Mouse (Mus musculus): Measurements from ENCODE around the gene Metrnl. TPM values are rescaled to one million over a fixed set of nuclear protein-coding genes. Genes with fewer than 3 reads are reported as not detected.
A peak's percentile ranks its signal among the peaks of the same experiment; 100 is the strongest.

Gene Metrnl
- polyA plus RNA-seq, 1 experiment from 2014 or later, result 35.4 TPM

- no peaks in the 10 kb centered on the region for H3K9me3 ChIP-seq (replicated peaks; ENCODE audit: low read length)
- no peak overlapping the region for H3K9ac ChIP-seq (ENCODE audit: low read depth, low read length)
- no peak for TF ChIP-seq CTCF (IDR thresholded peaks at IDR 0.05; ENCODE audit: low read depth)
- ATAC-seq (replicated peaks; ENCODE audit: low FRiP score, low read depth) (no peak), DNase-seq (ENCODE audit: low spot score) (no peak)
- H3K36me3 ChIP-seq (ENCODE audit: insufficient read depth, low read length), result no peaks in the 10 kb centered on the region
- H3K4me1 ChIP-seq (replicated peaks; ENCODE audit: insufficient read depth, low read length), result no peaks in the 10 kb centered on the region
- no peak overlapping the region for H3K4me3 ChIP-seq (replicated peaks; ENCODE audit: low read depth, low read length)
- H3K4me2 ChIP-seq (ENCODE audit: low read length), result no peak overlapping the region
- 34% methylated on average over 1 of the region's 1 CpGs for WGBS
- H3K27ac ChIP-seq, result no peak overlapping the region
- H3K27me3 ChIP-seq (ENCODE audit: insufficient read depth, low read length), result no peaks in the 10 kb centered on the region
These were observed 33.5 kb downstream of the Metrnl start for GRCm38 (mm10) chr11:121734892-121735291.

GRCm38 (mm10) chr11:121738616-121739015 lies 37.3 kb downstream of the Metrnl start:
- no peaks in the 10 kb centered on the region for H3K36me3 ChIP-seq (ENCODE audit: insufficient read depth, low read length)
- H3K27ac ChIP-seq, result no peak overlapping the region
- ATAC-seq (replicated peaks; ENCODE audit: low FRiP score, low read depth), result no peak
- DNase-seq (ENCODE audit: low spot score), result no peak
- no peak for TF ChIP-seq CTCF (IDR thresholded peaks at IDR 0.05; ENCODE audit: low read depth)
- no peaks in the 10 kb centered on the region for H3K9me3 ChIP-seq (replicated peaks; ENCODE audit: low read length)
- H3K4me1 ChIP-seq (replicated peaks; ENCODE audit: insufficient read depth, low read length), result 0 out of 2 replicates have a peak, but pooled peaks cover 5% of the 10 kb centered on the region
- no peaks in the 10 kb centered on the region for H3K27me3 ChIP-seq (ENCODE audit: insufficient read depth, low read length)
- no peak overlapping the region for H3K4me3 ChIP-seq (replicated peaks; ENCODE audit: low read depth, low read length)
- 66% methylated on average over 3 of the region's 3 CpGs for WGBS
- no peak overlapping the region for H3K4me2 ChIP-seq (ENCODE audit: low read length)
- no peak overlapping the region for H3K9ac ChIP-seq (ENCODE audit: low read depth, low read length)

GRCm38 (mm10) chr11:121740906-121741305 lies 39.6 kb downstream of the Metrnl start:
- no peak overlapping the region for H3K4me3 ChIP-seq (replicated peaks; ENCODE audit: low read depth, low read length)
- H3K9ac ChIP-seq (ENCODE audit: low read depth, low read length), result no peak overlapping the region
- DNase-seq (ENCODE audit: low spot score) (no peak), ATAC-seq (replicated peaks; ENCODE audit: low FRiP score, low read depth) (no peak)
- no peak overlapping the region for H3K27ac ChIP-seq
- no peaks in the 10 kb centered on the region for H3K9me3 ChIP-seq (replicated peaks; ENCODE audit: low read length)
- no peaks in the 10 kb centered on the region for H3K36me3 ChIP-seq (ENCODE audit: insufficient read depth, low read length)
- 0 out of 2 replicates have a peak, but pooled peaks cover 5% of the 10 kb centered on the region for H3K4me1 ChIP-seq (replicated peaks; ENCODE audit: insufficient read depth, low read length)
- H3K27me3 ChIP-seq (ENCODE audit: insufficient read depth, low read length), result no peaks in the 10 kb centered on the region
- 38% methylated on average over 1 of the region's 1 CpGs for WGBS
- H3K4me2 ChIP-seq (ENCODE audit: low read length), result no peak overlapping the region
- TF ChIP-seq CTCF (IDR thresholded peaks at IDR 0.05; ENCODE audit: low read depth), result no peak

- TF ChIP-seq CTCF (IDR thresholded peaks at IDR 0.05; ENCODE audit: low read depth), result no peak
- Histone ChIP-seq H3K27me3 (ENCODE audit: insufficient read depth, low read length) (no peaks in the 10 kb centered on the region), H3K4me3 (replicated peaks; ENCODE audit: low read depth, low read length) (no peak overlapping the region), H3K27ac (no peak overlapping the region), H3K4me2 (ENCODE audit: low read length) (no peak overlapping the region), H3K9ac (ENCODE audit: low read depth, low read length) (no peak overlapping the region), H3K4me1 (replicated peaks; ENCODE audit: insufficient read depth, low read length) (0 out of 2 replicates have a peak, but pooled peaks cover 5% of the 10 kb centered on the region), H3K9me3 (replicated peaks; ENCODE audit: low read length) (no peaks in the 10 kb centered on the region), H3K36me3 (ENCODE audit: insufficient read depth, low read length) (no peaks in the 10 kb centered on the region)
- ATAC-seq (replicated peaks; ENCODE audit: low FRiP score, low read depth), result peak; percentile 71; the same call in 1 of the 2 replicates
- WGBS, result 56% methylated on average over 1 of the region's 1 CpGs
- no peak for DNase-seq (ENCODE audit: low spot score)
These were observed 40.1 kb downstream of the Metrnl start for GRCm38 (mm10) chr11:121741433-121741832.

- H3K4me3 ChIP-seq (replicated peaks; ENCODE audit: low read depth, low read length), result no peak overlapping the region
- H3K4me1 ChIP-seq (replicated peaks; ENCODE audit: insufficient read depth, low read length), result 0 out of 2 replicates have a peak, but pooled peaks cover 5% of the 10 kb centered on the region
- no peaks in the 10 kb centered on the region for H3K36me3 ChIP-seq (ENCODE audit: insufficient read depth, low read length)
- H3K27me3 ChIP-seq (ENCODE audit: insufficient read depth, low read length), result no peaks in the 10 kb centered on the region
- WGBS, result 81% methylated on average over 1 of the region's 1 CpGs
- H3K27ac ChIP-seq, result no peak overlapping the region
- H3K4me2 ChIP-seq (ENCODE audit: low read length), result no peak overlapping the region
- ATAC-seq (replicated peaks; ENCODE audit: low FRiP score, low read depth), result no peak
- H3K9me3 ChIP-seq (replicated peaks; ENCODE audit: low read length), result no peaks in the 10 kb centered on the region
- TF ChIP-seq CTCF (IDR thresholded peaks at IDR 0.05; ENCODE audit: low read depth), result no peak
- no peak overlapping the region for H3K9ac ChIP-seq (ENCODE audit: low read depth, low read length)
- DNase-seq (ENCODE audit: low spot score), result no peak
These were observed 41.8 kb downstream of the Metrnl start for GRCm38 (mm10) chr11:121743113-121743512.

- Histone ChIP-seq H3K9me3 (replicated peaks; ENCODE audit: low read length) (no peaks in the 10 kb centered on the region), H3K36me3 (ENCODE audit: insufficient read depth, low read length) (no peaks in the 10 kb centered on the region), H3K4me1 (replicated peaks; ENCODE audit: insufficient read depth, low read length) (0 out of 2 replicates have a peak, but pooled peaks cover 5% of the 10 kb centered on the region), H3K4me3 (replicated peaks; ENCODE audit: low read depth, low read length) (no peak overlapping the region), H3K9ac (ENCODE audit: low read depth, low read length) (no peak overlapping the region), H3K27ac (0 out of 2 replicates have a peak overlapping the region, but pooled peaks have one; percentile 13), H3K27me3 (ENCODE audit: insufficient read depth, low read length) (no peaks in the 10 kb centered on the region), H3K4me2 (ENCODE audit: low read length) (no peak overlapping the region)
- ATAC-seq (replicated peaks; ENCODE audit: low FRiP score, low read depth) (no peak), DNase-seq (ENCODE audit: low spot score) (peak; percentile 27)
- peak; percentile 55 for TF ChIP-seq CTCF (IDR thresholded peaks at IDR 0.05; ENCODE audit: low read depth)
These were observed 42.7 kb downstream of the Metrnl start for GRCm38 (mm10) chr11:121743915-121744628.

Measured in kidney, postnatal 0 days (tissue).